Mouse (Mus musculus) activated CD4-positive, CD25-positive, alpha-beta regulatory T cell, adult 4 months (primary cell): ENCODE data around the gene Ap1ar. TPM values are rescaled to one million over a fixed set of nuclear protein-coding genes. Genes with fewer than 3 reads are reported as not detected.
"Not testable (repeated sequence)": the region's sequence is repeated elsewhere in the genome, so short reads cannot be mapped to it uniquely, and the experiment has no call there.

Experiments
- ATAC-seq: one replicate; pipeline ENCODE4 v1.8.0; 2017
- polyA plus RNA-seq, 2 experiments: library from polyadenylated mRNA; unstranded; fragments of 100-300 nt; shearing (Covaris generic); gene quantifications; one replicate each; pipeline ENCODE4 v1.2.1; 2017

Gene Ap1ar
- polyA plus RNA-seq, 2 experiments from 2014 or later = 15.4 to 25.2 TPM

DNA sequence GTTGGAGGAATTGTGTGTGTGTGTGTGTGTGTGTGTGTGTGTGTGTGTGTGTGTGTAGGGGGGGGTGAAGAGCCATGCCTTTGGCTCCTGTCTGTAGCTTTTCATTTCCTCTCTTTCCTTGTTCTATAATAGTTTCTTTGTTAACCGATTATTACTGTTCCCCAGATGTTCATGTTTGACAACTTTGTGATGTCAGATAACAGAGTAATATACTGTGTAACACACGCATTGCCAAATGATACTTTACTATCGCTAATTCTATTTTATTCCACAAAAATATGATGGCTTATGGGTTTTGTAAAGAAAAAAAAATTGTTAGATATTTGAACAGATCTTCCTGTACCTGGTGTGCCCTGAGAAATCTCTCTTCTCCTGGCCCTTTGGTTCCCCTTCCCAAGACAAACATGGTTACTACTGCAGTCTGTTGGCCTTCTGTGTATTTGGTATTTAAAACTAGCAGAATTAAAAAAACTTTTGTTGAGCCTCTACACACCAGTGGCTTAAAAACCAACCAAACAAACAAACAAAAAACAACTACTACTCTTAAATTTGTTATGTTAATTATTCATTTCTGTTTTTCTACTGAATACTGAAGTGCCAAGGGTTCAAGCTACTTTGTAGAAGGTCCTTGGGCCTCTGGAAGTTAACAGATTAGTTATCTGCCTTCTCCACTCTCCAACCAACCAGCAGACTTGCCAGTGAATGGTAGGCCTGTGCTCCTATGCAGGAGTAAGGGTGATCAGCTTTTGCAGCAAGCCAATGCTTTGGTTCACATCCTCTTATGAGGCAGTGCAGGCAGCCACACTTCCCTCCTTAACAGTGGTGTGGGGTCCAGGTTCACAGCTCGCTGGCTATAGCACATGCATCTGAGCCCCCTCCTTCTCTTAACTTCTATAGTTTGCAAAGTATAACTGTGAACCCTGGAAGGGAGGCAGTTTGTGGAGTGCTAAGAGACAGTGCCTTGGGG is 45.4 kb downstream of the Ap1ar start:
- no peak for ATAC-seq

DNA sequence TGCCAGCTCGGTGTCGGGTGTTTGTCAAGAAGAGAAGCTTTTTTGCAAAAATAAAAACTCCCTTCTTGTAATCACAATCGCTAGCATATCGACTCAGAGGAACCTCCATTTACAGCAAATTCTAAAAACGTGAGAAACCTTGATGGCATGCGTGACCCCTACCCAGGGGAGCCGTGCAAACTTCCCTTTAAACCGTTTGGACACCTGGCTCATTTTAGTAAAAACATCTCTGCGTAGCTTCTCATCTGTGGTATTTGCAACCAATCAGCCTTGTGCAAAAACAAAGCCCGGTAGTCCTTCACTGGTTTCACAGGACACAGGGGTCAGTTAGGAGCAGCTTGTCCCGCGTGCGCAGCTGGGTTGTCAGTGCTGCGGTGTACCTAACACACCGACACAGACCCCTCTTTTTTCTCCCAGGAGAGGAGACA is 46.3 kb downstream of the Ap1ar start:
- no peak for ATAC-seq

DNA sequence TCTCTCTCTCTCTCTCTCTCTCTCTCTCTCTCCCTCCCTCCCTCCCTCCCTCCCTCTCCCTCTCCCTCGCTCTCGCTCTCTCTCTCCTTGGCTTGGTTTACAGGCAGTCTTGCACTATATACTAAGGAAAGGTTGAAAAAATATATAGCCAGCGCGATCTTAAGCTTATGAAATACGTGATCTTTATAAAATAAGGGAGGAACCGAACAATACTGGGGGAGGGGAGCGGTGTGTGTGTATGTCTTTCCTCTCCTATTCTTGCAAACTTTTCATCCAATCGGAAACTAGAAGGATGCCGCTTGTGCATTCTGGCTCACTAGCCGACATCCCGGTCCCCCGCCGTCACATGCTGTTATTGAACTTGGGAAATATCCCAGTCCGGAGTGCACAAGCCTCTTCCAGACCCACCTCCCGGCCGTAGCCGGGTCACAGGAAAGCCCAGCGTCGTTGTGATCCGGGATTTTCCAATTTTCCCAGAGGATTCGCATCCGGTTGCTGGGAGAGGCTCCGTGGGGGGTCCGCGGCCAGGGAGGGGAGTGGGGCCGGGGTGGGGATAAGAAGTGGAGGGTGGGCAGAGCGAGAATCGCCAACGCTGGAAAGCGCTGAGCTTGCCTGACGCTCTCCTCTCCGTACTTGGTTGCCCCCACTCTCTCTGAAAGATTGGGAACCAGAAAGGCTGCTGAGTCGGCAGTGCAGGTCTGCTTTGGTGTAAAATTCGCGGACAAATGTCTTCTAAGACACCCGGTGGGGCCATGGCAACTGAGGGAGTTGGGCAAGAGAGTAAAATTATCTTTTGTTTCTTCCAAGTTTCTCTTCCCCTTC is 46.9 kb downstream of the Ap1ar start:
- ATAC-seq = no peak

DNA sequence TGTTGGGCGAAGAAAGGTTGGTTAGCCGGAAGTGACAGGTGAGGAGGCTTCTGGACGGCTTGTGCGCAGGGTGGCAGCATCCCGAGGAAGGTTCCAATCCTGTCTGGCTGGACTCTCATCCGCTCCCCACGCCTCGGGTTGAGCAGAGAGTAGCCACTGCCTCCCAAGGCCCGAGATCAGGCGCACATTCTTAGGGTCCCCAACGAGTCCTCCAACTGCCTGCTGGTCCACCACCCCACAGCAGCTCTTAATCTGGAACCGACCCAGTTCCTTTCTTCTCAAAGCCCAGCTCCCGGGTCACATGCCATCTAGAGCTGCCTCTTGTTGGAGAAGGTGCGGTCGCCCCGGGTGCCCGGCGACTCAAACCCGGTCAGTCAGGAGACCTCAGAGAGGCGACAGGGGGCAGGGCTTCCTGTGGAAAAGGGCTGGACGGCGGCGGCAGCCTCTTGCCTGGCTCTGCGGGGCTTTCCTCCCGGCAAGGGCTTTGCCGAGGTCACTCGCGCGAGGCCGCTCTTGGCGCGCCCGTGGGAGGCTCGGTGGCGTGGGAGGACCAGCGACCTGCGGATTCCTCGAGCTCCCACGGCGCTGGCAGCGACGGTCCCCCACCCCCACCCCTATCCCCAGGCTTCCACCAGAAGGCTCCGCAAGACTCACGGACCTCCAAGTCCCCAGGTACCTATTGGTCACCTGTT is 47.7 kb downstream of the Ap1ar start, which contains the start of gene Tifa:
Tifa (plus strand) TSS at position 306 of the 692 bp plus-strand sequence.
- peak; percentile 26 for ATAC-seq

DNA sequence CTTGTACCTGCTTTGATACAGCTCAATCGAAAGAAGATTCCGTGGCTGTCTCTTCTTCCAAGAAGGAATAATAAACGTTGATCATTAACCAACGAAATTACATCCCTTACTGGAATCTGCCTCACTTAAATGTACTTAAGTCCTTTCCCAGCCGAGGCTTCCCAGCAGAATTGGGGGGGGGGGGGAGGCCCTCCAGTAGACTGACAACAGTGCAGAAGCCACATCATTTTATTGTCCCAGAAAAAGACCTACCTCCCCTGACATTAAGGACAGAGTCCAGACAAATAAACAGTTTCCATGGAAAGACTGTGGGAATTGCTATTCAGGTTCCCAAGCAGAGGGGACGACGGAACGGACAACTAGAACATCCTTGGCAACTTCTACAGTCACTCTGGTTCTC is 48.4 kb downstream of the Ap1ar start:
- no peak for ATAC-seq

DNA sequence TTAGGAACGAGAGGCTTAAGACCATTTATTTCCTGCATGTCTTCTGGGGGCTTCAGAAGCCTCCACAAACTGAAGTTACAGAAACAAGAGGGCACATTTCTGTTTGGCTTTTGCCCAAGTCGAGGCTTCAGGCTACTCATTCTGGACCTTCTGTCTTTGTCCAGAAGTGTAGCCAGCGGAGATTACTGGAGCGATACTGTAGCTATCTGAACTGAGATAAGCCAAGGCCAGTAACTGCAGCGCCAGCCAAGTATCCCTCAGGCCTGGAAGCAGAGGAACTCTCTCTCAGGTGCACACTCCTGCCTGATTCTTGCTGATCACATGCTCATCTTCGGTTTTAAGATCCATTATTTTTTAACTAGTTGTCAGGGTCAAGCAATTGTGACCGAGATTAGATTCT is 49.3 kb downstream of the Ap1ar start:
- no peak for ATAC-seq

DNA sequence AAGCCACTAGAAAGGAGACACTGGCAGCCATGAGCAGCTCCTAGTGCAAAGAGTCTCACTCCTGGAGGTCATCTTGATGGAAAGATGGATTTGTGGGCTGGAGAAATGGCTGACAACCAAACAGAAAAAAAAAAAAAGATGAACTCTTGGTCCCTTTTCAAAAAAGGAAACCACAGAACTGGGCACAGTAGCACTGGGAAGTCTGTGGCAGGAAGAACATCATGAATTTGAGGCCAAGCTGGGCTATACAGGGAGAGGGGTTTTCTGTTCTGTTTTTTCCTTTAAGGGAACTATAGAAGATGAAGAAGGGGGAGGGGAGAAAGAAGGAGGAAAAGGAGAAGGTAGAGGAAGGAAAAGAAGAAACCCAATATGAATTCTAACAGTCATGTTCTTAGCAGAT is 50.3 kb downstream of the Ap1ar start:
- ATAC-seq = no peak

DNA sequence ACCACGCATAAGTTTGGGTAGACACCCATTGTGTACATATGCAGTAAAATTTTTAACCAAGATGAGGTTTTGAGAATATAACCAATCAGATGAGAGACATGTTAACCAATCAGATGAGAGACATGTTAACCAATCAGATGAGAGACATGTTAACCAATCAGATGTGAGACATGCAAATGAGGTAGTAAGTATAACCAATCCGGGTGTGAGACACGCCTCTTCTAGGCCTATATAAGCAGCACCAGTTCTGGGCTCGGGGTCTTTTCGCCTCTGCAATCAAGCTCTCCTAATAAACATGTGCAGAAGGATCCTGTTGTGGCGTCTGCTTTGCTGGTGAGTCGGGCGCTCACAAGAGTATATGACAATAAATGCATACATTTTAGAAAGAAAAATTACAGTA is 53.6 kb downstream of the Ap1ar start:
- not testable (repeated sequence) for ATAC-seq

DNA sequence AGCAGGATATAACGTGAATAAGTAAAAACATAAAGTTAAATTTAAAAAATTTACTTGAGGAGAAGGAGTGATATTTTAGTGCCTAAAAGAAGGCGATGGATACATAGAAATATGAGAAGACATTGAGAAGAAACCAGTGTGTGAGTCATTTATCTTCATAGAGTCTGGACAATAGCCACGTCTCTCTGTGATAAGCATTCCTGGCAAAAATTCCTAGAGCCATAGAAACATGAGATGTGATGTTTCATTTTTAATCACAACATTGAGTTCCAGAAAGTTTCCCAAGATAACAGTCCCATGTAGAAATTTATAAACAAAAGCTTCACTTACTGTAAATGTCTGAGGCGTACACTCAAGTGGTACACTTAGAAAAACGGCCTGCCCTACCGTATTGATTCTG is 54.4 kb downstream of the Ap1ar start:
- no peak for ATAC-seq

DNA sequence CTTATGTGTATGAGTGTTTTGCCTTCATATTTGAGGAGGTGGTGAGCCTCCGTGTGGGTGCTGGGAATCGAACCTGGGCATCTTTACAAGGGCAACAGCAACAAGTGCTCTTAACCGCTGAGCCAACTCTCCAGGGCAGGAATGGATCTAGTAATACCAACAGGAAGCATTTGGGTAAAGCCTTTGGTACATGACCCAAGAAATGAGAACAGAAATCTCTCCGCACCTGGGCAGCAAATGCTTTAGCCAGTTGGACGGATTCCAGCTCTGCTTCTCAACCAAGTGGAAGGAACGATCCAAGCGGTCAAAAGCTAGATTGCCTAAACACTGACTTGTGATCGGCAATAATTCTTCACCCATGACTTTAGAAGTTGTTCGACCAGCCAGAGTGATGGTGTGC is 56.4 kb downstream of the Ap1ar start:
- ATAC-seq = no peak

DNA sequence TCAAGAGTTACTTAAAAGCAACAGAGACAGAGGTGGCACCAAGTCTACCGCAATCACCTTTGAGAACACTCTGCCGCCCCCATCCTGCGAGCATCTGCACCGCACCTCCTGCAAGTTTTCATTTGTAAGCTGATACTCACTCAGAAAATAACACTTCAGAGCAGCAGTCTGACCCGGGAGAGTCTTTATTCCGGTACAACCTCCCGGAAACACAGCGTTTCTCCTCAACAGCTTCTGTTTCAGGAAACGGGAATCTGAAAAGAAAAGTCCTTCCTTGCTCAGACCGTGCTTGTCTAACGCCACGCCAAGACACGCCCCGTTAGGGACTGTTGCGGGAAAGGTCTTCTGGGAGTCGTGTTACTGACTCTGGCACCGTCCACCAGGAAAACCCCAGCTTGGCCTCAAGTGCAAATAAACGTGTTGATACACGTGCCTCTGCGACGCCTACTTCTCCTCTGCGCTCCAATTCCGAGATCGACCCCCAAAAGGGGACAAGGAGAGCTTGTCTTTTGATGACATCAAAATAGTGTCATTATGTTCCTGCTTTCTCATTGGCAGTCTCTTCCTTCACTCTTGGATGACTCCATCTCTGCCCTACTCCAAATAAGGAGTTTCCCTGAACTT is 57.2 kb downstream of the Ap1ar start, which contains the start of gene Alpk1:
Alpk1 (minus strand) TSS at position 507 of the 624 bp plus-strand sequence.
- peak; percentile 92 for ATAC-seq

DNA sequence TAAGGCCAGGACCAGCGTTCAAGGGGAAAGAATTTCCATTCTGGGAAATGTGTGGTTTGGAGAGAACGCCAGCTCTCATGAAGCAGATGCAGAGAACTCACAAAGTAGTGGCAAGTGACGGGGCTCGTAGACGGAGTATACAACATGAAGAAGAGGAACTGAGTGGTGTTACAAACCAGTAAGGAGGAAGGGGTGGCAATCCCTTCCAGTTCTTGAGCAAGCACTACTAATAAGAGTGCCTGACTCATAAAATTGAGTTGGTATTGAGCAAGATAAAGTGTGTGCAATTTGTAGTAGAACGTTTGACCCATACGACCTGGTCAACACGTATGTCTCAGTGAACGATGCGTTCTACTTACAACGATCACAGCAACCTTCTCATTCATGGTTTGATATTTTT is 68.2 kb downstream of the Ap1ar start:
- ATAC-seq = no peak

DNA sequence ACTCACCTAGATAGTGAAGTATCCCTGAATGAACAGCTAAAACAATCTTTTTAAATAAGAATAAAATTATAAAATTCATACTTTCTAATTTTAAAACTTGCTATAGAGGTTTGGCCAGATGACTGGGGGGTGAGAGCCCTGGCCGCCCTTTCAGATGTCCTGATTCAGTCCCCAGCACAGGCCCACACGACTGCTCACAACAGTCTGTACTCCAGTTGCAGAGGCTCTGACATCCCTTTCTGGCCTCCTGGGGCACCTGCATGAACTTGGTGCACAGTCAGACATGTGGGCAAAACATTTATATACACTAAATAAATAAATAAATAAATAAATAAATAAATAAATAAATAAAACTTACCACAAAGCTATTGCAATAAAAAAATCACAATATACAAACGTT is 71.4 kb downstream of the Ap1ar start:
- ATAC-seq = no peak

DNA sequence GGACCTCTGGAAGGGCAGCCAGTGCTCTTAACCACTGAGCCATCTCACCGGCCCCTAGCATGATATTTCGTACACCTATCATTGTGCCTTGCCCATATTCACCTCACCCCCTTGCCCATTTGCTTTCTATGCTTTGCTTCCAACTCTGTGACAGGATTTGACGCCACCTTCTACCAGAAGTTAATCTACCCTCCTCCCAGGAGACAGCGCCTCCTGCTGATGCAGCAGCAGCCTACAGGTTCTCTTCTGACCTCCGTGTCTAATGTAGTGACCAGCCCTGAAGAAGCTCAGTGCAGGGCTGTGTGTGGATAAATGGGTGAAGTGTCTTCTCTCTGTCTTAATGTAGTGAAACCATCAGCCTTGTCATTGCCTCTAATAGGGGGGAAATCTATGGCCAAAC is 72.8 kb downstream of the Ap1ar start:
- ATAC-seq = no peak

DNA sequence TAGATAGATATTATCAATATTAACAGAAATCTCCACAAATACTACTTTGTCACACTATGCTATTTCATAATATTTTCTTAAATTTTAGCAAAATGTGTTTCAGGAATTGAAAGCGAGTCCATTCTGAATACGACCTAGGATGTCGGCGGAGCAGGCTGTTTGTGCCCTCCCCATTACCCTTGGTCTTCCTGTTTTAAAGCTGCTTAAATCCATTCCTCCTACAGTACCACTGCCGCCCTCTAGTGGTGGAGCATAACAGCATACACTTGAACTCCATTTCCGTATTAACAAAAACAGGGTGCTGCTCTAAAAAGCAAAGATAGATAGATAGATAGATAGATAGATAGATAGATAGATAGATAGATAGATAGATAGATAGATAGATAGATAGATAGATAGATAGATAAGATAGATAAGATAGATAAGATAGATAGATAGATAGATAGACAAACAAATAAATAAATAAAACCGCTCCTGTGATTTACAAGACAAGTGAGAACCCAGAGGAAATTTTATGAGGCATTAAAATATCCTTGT is 74.2 kb downstream of the Ap1ar start:
- peak; percentile 98 for ATAC-seq

DNA sequence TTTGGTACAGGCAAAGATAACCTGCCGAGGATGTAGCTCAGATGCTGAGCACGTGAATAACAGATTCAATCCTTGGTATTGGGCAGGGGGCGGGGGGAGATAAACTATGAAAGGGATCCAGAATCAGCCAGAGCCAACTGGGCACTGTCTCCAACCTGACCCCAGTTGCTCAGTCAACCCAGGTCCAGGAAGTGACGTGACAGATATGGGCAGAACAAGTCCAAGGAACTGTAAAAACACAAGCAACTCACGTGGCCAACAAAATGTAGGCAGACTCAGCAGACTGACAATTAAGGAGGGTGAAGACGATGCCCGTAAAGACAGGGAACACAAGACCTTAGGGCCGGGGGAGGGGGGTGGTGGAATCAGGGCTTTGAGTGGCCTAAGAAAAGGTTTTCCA is 74.9 kb downstream of the Ap1ar start:
- no peak for ATAC-seq

DNA sequence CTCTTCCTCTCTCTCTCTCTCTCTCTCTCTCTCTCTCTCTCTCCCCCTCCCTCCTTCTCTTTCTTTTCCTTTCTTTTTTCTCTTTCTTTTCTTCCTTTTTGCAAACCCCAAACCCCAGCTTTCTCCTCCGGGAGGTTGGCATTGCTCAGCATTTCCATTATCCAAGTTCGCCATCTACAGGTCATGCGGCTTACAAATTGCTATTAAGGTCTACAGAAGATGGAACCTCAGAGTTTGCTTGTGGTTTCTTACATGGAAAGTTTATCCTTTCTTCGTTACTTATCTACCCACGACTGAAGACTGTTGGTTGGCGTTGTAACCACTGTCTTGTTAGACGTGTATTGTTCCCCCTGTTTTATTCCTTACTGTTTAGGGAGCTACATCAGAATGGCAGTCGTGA is 78.1 kb downstream of the Ap1ar start:
- peak; percentile 43 for ATAC-seq

DNA sequence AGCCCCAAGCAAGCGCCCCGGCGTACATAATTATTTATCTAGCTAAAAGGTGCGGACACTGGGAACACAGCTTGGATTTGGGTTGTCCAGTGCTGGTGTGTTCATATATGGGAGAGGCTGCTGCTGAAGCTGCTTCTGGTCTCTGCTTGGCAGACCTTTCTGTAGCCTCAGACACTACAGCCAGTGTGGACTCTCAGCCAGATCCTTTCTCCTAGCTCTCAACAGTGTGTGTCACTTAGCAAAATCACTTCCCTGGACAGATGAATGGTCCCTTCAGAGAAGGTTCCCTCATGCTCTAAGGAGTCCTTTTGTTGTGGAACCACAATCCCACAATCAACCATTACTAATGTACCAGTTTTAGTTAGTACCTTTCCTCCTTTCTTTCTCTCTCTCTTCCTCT is 78.5 kb downstream of the Ap1ar start:
- ATAC-seq = no peak

DNA sequence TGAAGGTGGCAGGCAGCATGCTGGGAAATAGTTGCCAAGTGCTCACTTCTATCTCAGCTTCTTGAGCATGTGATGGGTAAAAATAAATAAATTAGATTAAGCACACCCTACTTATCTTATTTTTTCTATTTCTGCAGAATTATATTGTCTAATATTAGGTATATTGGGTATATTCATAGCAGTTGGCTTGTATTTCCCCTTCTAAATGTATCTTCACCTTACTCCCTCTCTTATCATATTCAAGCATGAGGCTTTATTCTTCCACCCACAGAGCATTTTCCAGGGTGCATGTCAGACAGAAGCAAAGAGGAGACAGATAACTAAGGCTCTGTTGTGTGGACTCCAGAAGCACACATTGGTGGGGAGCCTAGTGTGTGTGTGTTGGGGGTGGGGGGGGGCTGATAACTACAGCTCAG is 79.4 kb downstream of the Ap1ar start:
- ATAC-seq = no peak
